Mouse (Mus musculus) neural tube, embryonic 10.5 days (tissue): ENCODE data around the gene Amot.

Source experiments
- DNase-seq: peaks from one replicate; pipeline ENCODE4 v3.0.0-alpha.2; 2017; ENCODE audit warnings: low spot score; ENCODE audit errors: extremely low spot score

Gene Amot

GRCm38 (mm10) chrX:145482383-145482782 is 22.6 kb downstream of the Amot start:
- no peak for DNase-seq

DNA sequence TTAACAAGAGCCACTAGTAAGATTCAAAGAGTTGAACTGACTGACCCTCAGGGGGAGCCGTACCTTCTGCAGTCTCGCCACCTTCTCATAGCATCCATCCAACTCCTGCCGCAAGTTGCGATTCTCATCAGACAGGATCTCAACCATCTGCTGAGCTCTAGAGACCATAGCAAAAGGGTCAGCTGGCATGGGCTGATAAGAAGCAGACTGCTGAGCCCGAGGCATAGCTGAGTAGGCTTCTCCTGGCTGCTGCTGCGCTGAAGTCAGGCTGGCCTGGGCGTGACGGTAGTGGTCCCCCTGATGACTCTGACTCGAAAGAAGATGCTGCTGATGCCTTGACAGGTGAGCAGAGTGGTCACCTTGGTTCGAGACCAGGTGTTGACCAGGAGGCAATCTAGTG is 25.0 kb downstream of the Amot start:
- DNase-seq, result no peak

GRCm38 (mm10) chrX:145477725-145478194 is 27.2 kb downstream of the Amot start:
- no peak for DNase-seq

GRCm38 (mm10) chrX:145477003-145477724 is 27.8 kb downstream of the Amot start:
- DNase-seq, result no peak

DNA sequence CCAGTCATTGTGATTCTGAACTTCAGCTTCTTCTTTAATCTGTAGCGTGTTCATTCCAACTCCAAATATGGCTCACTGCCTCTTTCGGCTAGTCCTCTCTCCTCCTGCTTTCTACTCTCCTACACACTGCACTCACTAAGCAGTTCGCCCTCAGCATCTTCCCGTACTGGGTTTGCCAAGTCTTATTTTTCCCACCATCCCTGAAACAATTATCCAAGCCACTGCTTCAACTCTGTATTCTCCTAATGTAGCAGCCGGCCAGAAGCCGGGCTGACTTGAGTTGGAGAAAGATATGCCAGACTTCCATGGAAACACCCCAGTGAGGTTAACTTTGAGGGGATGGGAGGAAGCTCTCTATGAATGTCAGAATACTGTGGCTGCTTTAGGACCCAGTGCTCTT is 36.7 kb downstream of the Amot start:
- DNase-seq, result no peak

- no peak for DNase-seq
These were observed 41.5 kb downstream of the Amot start for GRCm38 (mm10) chrX:145463524-145463923.

DNA sequence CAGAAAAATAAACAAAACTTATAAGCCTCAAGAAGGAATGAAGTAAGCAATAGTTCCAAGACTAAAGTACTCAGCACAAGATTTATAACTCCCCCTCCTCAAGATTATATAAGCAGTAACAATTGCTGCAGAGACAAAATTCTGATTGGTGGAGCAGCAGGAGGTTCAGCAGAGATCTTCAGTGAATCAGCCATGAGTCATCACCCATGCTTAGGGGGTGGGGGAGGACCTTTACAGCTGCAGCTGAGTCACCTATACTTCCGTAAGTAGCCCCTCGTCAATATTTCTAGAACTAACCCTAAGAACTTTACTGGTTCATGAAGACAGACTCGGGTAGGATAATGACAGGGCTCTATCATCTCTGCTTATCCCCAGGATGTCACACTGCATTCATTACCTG is 43.6 kb downstream of the Amot start:
- DNase-seq, result no peak

- no peak for DNase-seq
These were observed 48.7 kb downstream of the Amot start for GRCm38 (mm10) chrX:145456251-145456650.

GRCm38 (mm10) chrX:145455629-145456028 is 49.4 kb downstream of the Amot start:
- no peak for DNase-seq

- no peak for DNase-seq
These were observed 50.2 kb downstream of the Amot start for GRCm38 (mm10) chrX:145454828-145455227.

DNA sequence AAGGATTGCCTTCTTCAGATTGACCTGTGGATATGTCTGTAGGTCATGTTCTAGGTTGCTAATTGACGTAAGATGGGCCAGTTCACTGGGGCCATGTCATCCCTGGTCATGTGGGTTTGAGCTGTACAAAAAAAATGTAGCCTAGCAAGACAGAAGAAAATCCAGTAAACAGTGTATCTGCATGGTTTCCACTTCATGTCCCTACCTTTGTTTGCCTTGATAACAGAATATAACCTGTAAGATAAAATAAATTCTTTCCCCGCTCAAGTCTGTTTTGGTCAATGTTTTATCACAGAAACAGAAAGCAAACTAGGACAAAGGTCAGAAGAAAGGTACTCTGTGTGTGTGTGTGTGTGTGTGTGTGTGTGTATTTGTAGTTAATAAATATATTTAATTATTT is 63.5 kb downstream of the Amot start:
- DNase-seq, result no peak

GRCm38 (mm10) chrX:145433652-145434051 is 71.3 kb downstream of the Amot start:
- no peak for DNase-seq

- DNase-seq, result no peak
These were observed 74.0 kb downstream of the Amot start for GRCm38 (mm10) chrX:145430836-145431570.

GRCm38 (mm10) chrX:145428811-145429210 is 76.2 kb downstream of the Amot start:
- no peak for DNase-seq

- DNase-seq, result no peak
These were observed 81.0 kb downstream of the Amot start for GRCm38 (mm10) chrX:145424026-145424425.

GRCm38 (mm10) chrX:145414319-145414718 is 90.7 kb downstream of the Amot start:
- no peak for DNase-seq

DNA sequence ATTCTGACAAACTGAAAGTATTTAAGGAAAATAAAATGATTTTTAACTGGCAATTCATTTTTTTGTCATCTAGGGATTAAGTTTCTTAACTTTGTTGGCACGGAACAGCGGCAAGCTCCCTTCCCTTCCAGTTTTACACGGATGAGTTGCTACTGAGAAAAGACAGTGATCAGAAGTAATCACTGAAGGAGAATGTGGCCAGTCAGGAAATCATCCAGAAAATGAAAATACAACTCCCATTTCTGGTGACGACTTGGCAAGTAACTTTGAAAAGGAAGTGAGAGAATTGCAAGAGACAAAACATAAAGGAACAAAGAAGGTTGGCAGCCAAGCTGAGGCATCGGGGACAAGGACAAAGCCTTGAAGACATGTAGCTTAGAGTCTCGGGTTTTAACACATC is 93.6 kb downstream of the Amot start:
- no peak for DNase-seq

DNA sequence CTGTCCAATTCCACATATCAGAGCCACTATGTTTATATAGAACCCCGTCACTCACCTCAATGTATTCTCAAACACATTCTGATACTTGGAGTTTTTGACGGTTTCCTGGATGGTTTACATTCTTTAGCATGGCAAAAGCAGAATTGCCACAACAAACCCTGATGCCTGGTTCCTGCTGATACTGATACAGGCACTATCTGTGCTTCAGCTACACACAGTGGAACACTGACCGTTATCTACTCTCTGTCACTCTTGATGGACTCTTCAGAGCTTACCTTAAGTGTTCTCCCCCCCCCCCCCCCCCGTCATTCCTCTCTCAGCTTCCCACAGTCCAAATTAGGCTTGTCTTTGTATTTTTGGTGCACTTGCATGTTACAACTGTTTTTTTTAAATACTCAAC is 98.9 kb downstream of the Amot start:
- DNase-seq, result no peak

GRCm38 (mm10) chrX:145401926-145402325 is 103.1 kb downstream of the Amot start:
- DNase-seq, result no peak

- no peak for DNase-seq
These were observed 105.7 kb downstream of the Amot start for GRCm38 (mm10) chrX:145399236-145399635.
